Mouse (Mus musculus) hindbrain, embryonic 10.5 days (tissue): Measurements from ENCODE around the gene Lif. TPM values are rescaled to one million over a fixed set of nuclear protein-coding genes. Genes with fewer than 3 reads are reported as not detected.

Experiments used
- DNase-seq: peaks from one replicate; pipeline ENCODE4 v3.0.0-alpha.2; 2017; ENCODE audit warnings: low spot score
- H3K27ac ChIP-seq: fragments of 300-500 bp; sonication (generic); 2 replicates; pipeline ENCODE4 v1.5.1; 2016; ENCODE audit warnings: mild to moderate bottlenecking, moderate library complexity
- H3K27me3 ChIP-seq: fragments of 300-500 bp; sonication (generic); 2 replicates; pipeline ENCODE4 v1.6.1; 2016; ENCODE audit warnings: mild to moderate bottlenecking; ENCODE audit not compliant: poor library complexity, insufficient read depth, severe bottlenecking
- H3K36me3 ChIP-seq: fragments of 300-500 bp; sonication (generic); 2 replicates; pipeline ENCODE4 v1.6.1; 2016; ENCODE audit warnings: mild to moderate bottlenecking, moderate library complexity
- H3K4me1 ChIP-seq: fragments of 300-500 bp; sonication (generic); replicated peaks from 2 replicates; pipeline ENCODE4 v1.6.1; 2016; ENCODE audit warnings: mild to moderate bottlenecking
- H3K4me3 ChIP-seq: fragments of 300-500 bp; sonication (generic); 2 replicates; pipeline ENCODE4 v1.5.1; 2016; ENCODE audit warnings: mild to moderate bottlenecking, moderate library complexity
- H3K9me3 ChIP-seq: fragments of 300-500 bp; sonication (generic); 2 replicates; pipeline ENCODE4 v1.6.1; 2016; ENCODE audit warnings: mild to moderate bottlenecking, moderate library complexity
- WGBS: fragments of 180-500 bp; shearing (Covaris S2); methylation state at CpG from one replicate; pipeline ENCODE4 v1.1.7; 2016; 5-methylcytosine and 5-hydroxymethylcytosine counted together
- polyA plus RNA-seq: library from polyadenylated mRNA; unstranded; fragments of >200 nt; fragmentation: Nextera tagmentation; extraction: Ambion mirVana; gene quantifications from 2 replicates; pipeline ENCODE4 v1.2.1, GENCODE M21; 2016

Lif gene
- polyA plus RNA-seq, 1 experiment from 2014 or later, result 0.09 TPM

DNA sequence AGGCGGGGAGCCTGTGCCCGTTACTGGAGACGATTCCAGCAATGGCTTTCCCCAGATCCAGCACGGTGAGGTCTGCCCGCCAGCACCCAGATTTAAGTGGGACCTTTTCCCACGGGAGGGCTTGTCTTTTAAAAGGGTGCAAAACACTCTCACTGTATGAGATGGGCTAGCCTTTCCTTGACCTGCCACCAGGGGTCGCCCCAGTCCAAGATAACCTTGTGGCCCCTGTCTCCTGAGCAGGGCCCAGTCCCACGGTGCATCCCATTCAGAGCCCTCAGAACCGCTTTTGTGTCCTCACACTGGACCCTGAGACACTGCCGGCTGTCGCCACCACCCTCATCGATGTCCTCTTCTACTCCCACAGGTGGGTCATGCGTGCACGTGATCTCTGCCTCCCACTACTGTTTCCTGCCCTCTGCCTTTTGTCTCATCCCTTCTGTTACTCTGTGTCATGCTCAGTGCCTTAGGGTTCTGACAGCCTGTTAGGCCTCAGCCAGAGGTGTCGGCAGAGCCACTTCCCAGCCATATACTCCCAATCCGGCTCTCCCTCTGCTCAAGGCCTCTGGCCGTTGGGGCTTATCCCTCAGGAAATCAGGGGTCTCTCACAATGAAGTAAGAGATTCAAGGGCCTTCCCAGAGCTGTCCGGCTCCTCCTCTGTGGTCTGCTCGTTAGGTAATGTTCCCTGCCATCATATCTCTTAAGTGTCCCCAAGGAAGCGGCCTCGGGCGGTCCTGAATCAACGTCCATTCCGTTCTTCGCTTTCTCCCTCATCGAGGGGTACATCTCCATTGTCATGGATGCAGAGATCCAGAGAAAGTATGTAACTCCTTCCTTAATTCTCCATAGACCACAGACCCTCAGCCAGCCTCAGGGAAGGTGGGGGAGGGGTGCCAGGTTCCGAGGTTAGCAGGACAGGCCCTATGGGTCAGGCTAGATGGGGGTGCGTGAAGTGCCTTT lies 36.6 kb upstream of the Lif start:
- H3K4me3 ChIP-seq, result no peak overlapping the region; the same call in 1 of the 2 replicates
- peaks cover 28% of the 10 kb centered on the region for H3K4me1 ChIP-seq
- peaks cover 31% of the 10 kb centered on the region for H3K27me3 ChIP-seq
- H3K36me3 ChIP-seq, result peaks cover under 1% of the 10 kb centered on the region; the same call in 1 of the 2 replicates
- H3K9me3 ChIP-seq, result no peaks in the 10 kb centered on the region
- WGBS, result 45% methylated on average over 28 of the region's 28 CpGs
- peak overlapping the region; percentile 56 for H3K27ac ChIP-seq
- peak; percentile 66 for DNase-seq

DNA sequence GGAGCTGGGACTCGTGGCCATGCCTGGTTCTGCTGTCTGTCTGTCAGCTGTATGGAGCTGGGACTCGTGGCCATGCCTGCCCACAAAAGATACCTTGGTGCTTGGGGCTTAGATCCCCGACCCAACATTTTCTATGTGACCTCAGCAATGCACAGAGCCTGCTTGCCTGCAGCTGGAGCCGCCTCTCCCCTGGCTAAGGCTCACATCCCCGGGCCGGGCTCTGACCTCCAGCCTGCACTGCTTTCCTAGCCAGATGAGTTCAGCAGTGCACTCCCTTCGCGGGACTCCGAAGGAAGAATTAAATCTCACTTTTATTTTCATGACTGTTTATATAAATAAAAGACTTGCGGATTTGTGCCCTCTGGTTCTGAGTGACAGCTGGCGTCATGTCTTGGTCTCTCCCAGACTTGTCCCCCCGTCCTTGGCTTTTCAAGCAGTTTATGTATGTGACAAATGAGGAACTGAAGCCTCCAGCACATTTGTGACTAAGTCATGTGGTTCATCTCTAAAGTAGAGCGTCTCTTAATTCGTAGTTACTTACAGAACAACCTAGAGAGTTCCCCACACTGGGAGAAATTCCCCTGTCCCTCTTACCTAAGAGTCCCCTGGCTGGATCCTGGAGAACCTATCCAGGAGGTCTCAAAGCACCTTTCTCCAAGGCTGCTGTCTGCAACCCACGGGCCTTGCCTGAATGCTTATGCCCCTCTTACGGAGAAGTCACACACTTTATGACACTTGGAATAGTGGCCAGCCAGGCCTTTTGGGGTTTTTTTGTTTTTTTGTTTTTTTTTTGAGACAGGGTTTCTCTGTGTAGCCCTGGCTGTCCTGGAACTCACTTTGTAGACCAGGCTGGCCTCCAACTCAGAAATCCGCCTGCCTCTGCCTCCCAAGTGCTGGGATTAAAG lies 35.1 kb upstream of the Lif start:
- no peak for DNase-seq
- no peak overlapping the region for H3K27ac ChIP-seq
- WGBS, result 80% methylated on average over 17 of the region's 17 CpGs
- H3K4me1 ChIP-seq, result peaks cover 28% of the 10 kb centered on the region
- H3K4me3 ChIP-seq, result no peak overlapping the region
- H3K36me3 ChIP-seq, result no peaks in the 10 kb centered on the region
- peaks cover 31% of the 10 kb centered on the region for H3K27me3 ChIP-seq
- H3K9me3 ChIP-seq, result no peaks in the 10 kb centered on the region

DNA sequence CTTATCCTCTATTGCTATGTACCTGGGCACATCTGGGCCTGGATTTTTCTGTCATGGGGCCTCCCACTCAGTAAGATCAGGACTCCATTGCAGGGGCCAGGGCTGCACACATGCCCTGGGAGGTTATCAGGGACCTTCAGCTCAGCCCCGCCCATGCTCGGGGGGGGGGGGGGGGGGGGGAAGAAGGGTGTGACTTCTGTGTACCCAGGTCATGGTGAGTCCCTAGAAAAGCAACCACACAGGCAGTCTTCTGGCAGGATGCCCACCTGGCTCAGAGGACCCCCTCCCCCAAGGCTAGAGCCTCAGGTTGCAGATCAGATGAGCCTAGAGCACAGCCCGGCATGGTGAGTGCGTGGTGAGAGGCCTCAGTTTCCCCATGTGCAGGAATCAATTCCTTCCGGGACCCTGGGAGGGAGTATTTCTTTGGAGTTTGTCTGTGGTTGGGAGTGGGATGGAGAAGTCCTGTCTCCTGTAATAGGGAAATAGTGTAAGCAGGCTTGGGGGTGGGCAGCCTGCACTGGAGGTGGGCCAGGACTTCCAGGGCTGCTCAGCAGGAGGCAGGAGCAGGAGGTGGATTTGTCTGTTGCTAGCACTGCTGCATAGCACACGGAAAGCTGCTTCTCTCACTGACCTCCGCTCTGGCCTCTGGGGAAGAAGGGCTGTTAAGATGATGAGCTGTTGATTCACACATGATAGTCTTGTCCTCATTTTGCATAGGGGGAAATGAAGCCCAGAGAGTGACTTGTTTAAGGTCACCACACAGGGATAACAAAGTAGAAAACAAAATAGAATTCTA lies 33.8 kb upstream of the Lif start:
- H3K27me3 ChIP-seq, result peaks cover 18% of the 10 kb centered on the region
- no peak for DNase-seq
- H3K4me3 ChIP-seq, result no peak overlapping the region
- H3K9me3 ChIP-seq, result no peaks in the 10 kb centered on the region
- H3K4me1 ChIP-seq, result peaks cover 22% of the 10 kb centered on the region
- 32% methylated on average over 7 of the region's 7 CpGs for WGBS
- no peaks in the 10 kb centered on the region for H3K36me3 ChIP-seq
- peak overlapping the region; percentile 45 for H3K27ac ChIP-seq

DNA sequence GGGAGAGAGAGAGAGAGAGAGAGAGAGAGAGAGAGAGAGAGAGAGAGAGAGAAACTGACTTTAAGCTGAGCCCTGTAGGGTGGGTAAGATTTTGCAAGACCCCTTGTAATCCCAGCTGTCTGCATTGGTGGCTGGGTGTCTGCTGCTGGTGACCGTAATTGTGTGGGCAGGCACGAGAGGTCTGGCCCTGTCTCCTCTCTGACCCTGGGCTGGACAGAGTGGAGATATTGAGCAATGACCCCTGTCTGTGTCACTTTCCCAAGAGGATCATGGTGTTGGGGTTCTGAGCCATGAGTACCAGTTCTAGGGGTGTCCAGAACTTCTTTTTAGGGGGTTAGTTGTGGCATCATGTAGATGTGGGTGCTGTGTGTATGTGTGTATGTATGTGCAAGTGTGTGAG lies 33.1 kb upstream of the Lif start:
- H3K27me3 ChIP-seq, result peaks cover 12% of the 10 kb centered on the region
- H3K36me3 ChIP-seq, result no peaks in the 10 kb centered on the region
- H3K27ac ChIP-seq, result no peak overlapping the region
- no peak for DNase-seq
- no peak overlapping the region for H3K4me3 ChIP-seq
- H3K9me3 ChIP-seq, result no peaks in the 10 kb centered on the region
- peaks cover 21% of the 10 kb centered on the region for H3K4me1 ChIP-seq
- 39% methylated on average over 2 of the region's 2 CpGs for WGBS

DNA sequence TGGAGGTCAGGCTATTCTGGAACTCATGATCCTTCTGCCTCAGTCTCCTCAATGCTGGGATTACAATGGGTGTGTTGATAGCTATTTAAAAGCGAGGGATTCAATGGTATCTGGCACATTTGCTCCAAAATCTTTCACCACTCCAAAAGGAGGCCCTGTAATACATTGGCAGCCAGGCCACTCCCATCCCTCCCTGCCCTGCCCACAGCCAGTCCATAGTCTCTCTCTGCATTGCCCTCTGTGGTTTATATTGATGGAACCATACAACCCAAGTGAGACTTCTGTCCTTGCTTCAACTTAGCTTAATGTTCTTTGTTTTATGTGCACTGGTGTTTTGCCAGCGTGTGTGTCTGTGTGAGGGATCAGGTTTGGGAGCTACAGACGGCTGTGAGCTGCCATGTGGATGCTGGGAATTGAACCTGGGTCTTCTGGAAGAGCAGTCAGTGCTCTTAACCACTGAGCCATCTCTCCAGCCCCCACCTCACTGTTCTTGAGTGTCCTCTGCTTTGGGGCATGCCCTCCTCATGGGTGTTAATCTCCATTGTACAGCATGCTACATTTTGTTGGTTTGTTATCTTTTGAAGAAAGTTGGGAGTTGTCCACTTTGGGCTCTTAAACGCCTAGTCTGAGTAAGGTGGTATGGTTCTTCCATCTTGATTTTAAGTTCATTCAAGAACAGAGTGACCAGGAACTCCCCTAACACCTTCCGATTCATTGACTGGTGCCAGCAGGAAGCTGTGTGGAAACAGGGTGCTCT lies 30.6 kb upstream of the Lif start:
- Histone ChIP-seq H3K4me3 (no peak overlapping the region), H3K27ac (no peak overlapping the region), H3K9me3 (no peaks in the 10 kb centered on the region), H3K36me3 (no peaks in the 10 kb centered on the region), H3K27me3 (no peaks in the 10 kb centered on the region), H3K4me1 (peaks cover 13% of the 10 kb centered on the region)
- no peak for DNase-seq
- 83% methylated on average over 5 of the region's 5 CpGs for WGBS

DNA sequence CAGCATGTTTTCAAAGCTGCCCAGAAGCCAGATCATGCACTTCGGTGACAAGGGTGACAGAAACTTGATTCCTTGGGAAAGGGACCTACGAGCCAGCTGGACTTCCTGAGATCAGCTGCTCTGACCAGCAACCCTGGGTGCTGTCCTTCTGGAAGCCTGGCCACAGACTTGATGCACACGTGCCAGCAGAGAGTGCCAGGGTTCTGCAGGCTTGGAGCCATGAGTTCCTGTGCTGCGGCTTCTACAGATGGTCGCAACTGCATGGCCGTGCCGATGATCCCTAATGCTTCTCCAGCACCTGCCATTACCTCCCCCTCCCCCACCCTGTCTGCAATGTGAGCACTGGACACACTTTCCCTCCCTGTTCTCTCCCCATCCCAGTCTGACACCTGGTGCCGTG lies 28.9 kb upstream of the Lif start:
- H3K4me3 ChIP-seq, result no peak overlapping the region
- H3K9me3 ChIP-seq, result no peaks in the 10 kb centered on the region
- H3K27me3 ChIP-seq, result no peaks in the 10 kb centered on the region
- 54% methylated on average over 8 of the region's 8 CpGs for WGBS
- no peak for DNase-seq
- no peaks in the 10 kb centered on the region for H3K36me3 ChIP-seq
- no peak overlapping the region for H3K27ac ChIP-seq
- H3K4me1 ChIP-seq, result peaks cover 13% of the 10 kb centered on the region

DNA sequence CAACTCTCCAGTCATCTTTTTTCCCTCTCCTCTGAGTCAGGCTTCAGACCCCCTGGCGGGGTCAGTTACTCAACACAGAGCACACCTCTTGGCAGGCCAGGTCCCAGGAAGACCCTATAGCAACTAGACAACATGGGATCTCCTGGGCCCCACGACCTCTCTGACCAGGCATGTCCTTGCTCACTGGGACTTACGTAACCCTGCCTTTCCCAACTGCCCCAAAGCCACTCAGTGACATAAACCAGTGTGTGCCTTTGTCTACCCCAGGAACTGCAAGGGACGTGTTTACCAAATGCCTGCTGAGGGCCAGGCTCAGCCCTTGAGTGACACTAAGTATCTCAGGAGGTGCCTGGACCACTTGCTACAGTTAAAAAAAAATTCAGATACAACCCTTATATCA lies 27.5 kb upstream of the Lif start:
- no peaks in the 10 kb centered on the region for H3K36me3 ChIP-seq
- DNase-seq, result no peak
- 63% methylated on average over 4 of the region's 4 CpGs for WGBS
- H3K4me1 ChIP-seq, result peaks cover 13% of the 10 kb centered on the region
- H3K9me3 ChIP-seq, result no peaks in the 10 kb centered on the region
- H3K27ac ChIP-seq, result peak overlapping the region; percentile 35; the same call in 1 of the 2 replicates
- H3K27me3 ChIP-seq, result no peaks in the 10 kb centered on the region
- no peak overlapping the region for H3K4me3 ChIP-seq

DNA sequence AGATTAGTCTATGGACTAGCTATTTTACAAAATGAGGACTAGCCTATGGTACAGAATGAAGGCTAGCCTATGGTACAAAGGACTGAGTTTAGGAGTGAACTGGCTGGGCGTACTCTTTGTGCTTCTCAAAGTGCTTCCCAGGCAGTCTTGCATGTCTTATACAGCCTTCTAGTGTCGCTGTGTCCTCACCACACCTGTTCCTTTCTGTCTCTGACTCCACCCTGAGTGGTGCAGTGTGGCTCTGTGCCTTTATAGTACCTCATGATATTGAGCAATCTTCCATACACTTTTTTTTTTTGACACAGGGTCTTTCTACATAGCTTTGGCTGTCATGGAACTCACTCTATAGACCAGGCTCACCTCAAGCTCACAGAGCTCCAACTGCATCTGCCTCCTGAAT lies 25.9 kb upstream of the Lif start:
- no peak for DNase-seq
- 91% methylated on average over 2 of the region's 2 CpGs for WGBS

DNA sequence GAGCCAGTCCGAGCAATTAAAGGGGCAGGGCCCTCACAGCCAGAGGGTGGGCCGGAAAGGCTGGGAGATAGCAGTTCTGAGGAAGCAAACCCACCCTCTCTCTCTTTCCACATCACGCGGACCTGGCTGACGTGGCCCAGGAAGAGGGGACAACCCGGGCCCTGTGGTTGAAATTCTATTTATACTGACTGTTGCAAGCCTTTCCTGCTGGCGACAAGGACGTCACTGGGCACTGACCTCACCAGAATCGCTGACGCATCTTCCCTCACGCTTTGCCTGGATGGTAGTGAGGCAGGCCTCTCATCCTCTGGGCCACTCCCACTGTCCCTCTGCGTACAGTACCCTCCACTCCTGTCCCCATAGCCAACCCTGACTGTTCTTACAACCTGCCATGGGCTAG lies 24.7 kb upstream of the Lif start:
- 74% methylated on average over 12 of the region's 12 CpGs for WGBS
- Histone ChIP-seq H3K4me3 (no peak overlapping the region), H3K9me3 (no peaks in the 10 kb centered on the region), H3K27ac (no peak overlapping the region), H3K36me3 (no peaks in the 10 kb centered on the region), H3K27me3 (no peaks in the 10 kb centered on the region), H3K4me1 (peaks cover 13% of the 10 kb centered on the region)
- no peak for DNase-seq

More for the DNA sequence above, 25.9 kb upstream of the Lif start:
- Histone ChIP-seq H3K4me1 (peaks cover 13% of the 10 kb centered on the region), H3K9me3 (no peaks in the 10 kb centered on the region), H3K36me3 (no peaks in the 10 kb centered on the region), H3K4me3 (no peak overlapping the region), H3K27ac (no peak overlapping the region), H3K27me3 (no peaks in the 10 kb centered on the region)

DNA sequence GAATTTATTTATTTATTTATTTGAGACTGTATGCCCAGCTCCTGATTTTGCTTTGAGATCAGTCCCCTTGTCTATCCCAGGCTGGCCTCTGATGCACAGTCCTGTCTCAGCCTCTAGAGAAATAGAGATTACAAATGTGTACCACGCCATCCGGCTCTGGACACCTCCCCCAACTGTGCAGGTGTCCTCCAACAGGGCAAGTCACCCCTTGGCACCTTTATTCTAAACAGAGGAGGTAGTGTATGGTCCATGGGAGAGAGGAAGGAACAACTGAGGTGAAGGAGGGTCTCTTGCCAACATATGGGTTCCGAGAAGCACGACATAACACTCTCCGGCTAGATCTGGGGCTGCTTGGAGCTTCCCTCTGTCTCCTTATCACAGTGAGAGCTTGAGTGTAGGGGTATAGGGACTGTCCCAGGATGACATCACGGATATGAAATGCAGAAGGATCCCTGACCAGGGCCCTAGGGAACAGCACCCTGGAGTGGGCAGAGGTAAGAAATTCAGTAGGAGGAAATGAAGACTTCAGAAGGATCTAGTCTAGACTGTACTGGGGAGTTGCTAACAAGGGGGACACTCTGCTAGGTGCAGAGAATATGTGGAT lies 22.2 kb upstream of the Lif start:
- no peaks in the 10 kb centered on the region for H3K27me3 ChIP-seq
- H3K4me1 ChIP-seq, result no peaks in the 10 kb centered on the region
- no peak for DNase-seq
- no peaks in the 10 kb centered on the region for H3K36me3 ChIP-seq
- 90% methylated on average over 6 of the region's 6 CpGs for WGBS
- no peak overlapping the region for H3K27ac ChIP-seq
- no peak overlapping the region for H3K4me3 ChIP-seq
- H3K9me3 ChIP-seq, result no peaks in the 10 kb centered on the region

DNA sequence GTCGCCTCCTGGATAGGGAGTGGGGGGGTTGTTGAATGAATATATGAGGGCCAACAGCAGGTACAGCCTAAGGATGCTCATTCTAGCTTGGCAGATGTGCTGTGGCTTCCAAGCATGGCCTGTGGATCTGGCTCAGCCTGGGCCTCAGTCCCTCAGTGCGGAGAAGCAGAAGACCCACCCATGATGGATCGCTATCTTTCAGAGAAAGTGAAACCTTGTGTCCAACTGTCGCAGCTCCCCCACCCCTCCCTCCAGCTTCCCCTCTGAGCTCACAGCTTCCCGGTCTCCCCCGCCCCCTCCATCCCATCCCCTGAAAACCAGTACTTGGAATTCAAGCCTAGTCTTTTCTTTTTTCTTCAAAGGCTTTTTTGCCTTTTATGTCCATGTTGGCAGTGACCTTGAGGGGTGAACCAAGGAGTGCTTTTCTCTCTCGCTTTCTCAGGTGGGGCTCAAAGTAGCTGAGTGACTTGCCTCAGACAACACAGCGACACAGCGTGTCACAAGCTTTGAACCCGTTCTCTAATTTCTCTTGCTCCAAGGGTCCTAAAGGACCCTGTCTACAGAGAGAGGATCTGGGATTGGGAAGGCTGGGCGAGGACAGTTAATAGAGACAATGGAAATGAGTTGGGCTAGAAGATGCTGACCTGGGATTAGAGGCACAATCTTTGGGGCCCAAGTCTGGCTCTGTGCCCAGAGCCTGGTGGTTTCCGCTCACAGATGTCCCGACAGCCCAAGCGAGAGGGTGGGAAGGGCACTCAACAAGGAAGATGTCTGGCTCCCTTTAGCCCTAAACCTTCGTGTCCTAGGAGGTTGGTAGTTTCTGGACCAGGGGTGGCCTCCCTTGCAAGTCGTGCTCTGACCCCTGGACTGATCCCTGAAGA lies 21.5 kb upstream of the Lif start, which contains the start of gene Osm:
Gene Osm (plus strand): TSS at position 756 of the 881 bp plus-strand sequence.
- WGBS, result 80% methylated on average over 16 of the region's 16 CpGs
- Histone ChIP-seq H3K9me3 (no peaks in the 10 kb centered on the region), H3K4me3 (no peak within 1 kb of the TSS), H3K4me1 (no peaks in the 10 kb centered on the region), H3K36me3 (no peaks in the 10 kb centered on the region), H3K27me3 (no peaks in the 10 kb centered on the region), H3K27ac (no peak within 1 kb of the TSS)
- DNase-seq, result no peak
